Mouse (Mus musculus) CH12.LX (cell line): ENCODE measurements around the gene Wdr63. TPM values are rescaled to one million over a fixed set of nuclear protein-coding genes. Genes with fewer than 3 reads are reported as not detected.

Experiments used
- DNase-seq: peaks from one replicate; pipeline ENCODE4 v3.0.0-alpha.2; 2013; ENCODE audit errors: extremely low read depth
- H3K27ac ChIP-seq: 2 replicates; pipeline ENCODE4 v1.5.1; 2012; ENCODE audit warnings: low read depth, mild to moderate bottlenecking, control low read depth, moderate library complexity; ENCODE audit not compliant: insufficient read depth
- H3K27me3 ChIP-seq: replicated peaks from 2 replicates; pipeline ENCODE3; 2012; ENCODE audit warnings: inconsistent platforms
- H3K36me3 ChIP-seq, 2 experiments: replicated peaks in 1 of 2; 2 replicates each; pipeline versions ENCODE3 to v1.6.1; 2012; ENCODE audit warnings: inconsistent platforms in 1 of 2, low read length in 1 of 2, mild to moderate bottlenecking in 1 of 2, mixed read lengths in 1 of 2, moderate library complexity in 1 of 2; ENCODE audit not compliant: control insufficient read depth in 1 of 2, insufficient read depth in 1 of 2
- H3K4me1 ChIP-seq, 2 experiments: 2 replicates each; pipeline ENCODE4 v1.6.1; 2012; ENCODE audit warnings: inconsistent platforms in 1 of 2, moderate library complexity in 1 of 2; ENCODE audit not compliant: insufficient read depth in 2 of 2, control insufficient read depth in 1 of 2
- H3K4me2 ChIP-seq: 2 replicates; pipeline ENCODE4 v1.6.1; 2012; ENCODE audit warnings: low read depth, mild to moderate bottlenecking, control low read depth; ENCODE audit not compliant: poor library complexity, insufficient read depth, severe bottlenecking
- H3K4me3 ChIP-seq, 3 experiments: fragments of 150-350 bp in 1 of 3; sonication (generic) in 1 of 3; replicated peaks in 1 of 3; 2 replicates each; pipeline versions ENCODE3 to v1.5.1; 2011 to 2012; ENCODE audit warnings: low read depth in 2 of 3, low read length in 2 of 3, mild to moderate bottlenecking in 2 of 3, moderate library complexity in 2 of 3, control low read depth in 1 of 3, improper control_type of control experiment in 1 of 3, inconsistent platforms in 1 of 3, mixed read lengths in 1 of 3; ENCODE audit not compliant: poor library complexity in 1 of 3
- H3K79me2 ChIP-seq: replicated peaks from 2 replicates; pipeline ENCODE4 v1.6.1; 2012; ENCODE audit warnings: mild to moderate bottlenecking, moderate library complexity; ENCODE audit not compliant: control insufficient read depth, poor library complexity, insufficient read depth, severe bottlenecking; ENCODE audit errors: extremely low read depth
- H3K9ac ChIP-seq: 2 replicates; pipeline ENCODE4 v1.6.1; 2012; ENCODE audit warnings: low read depth, mild to moderate bottlenecking, control low read depth, moderate library complexity; ENCODE audit not compliant: insufficient read depth
- H3K9me3 ChIP-seq: replicated peaks from 2 replicates; pipeline ENCODE3; 2012; ENCODE audit warnings: low read length, inconsistent platforms, mixed read lengths
- BHLHE40 ChIP-seq: IDR thresholded peaks from 2 replicates; pipeline ENCODE4 v1.6.1; 2011; ENCODE audit warnings: mild to moderate bottlenecking, low read depth, low read length, improper control_type of control experiment
- CHD1 ChIP-seq: IDR thresholded peaks from 2 replicates; pipeline ENCODE4 v1.6.1; 2012; ENCODE audit warnings: low read depth, low read length, improper control_type of control experiment, inconsistent platforms
- CTCF ChIP-seq, 2 experiments: IDR thresholded peaks in 1 of 2; conservative IDR thresholded peaks in 1 of 2; 2 replicates each; pipeline ENCODE4 v1.5.1; 2011 to 2012; ENCODE audit warnings: low read depth in 2 of 2, low read length in 2 of 2, improper control_type of control experiment in 1 of 2, inconsistent platforms in 1 of 2, mild to moderate bottlenecking in 1 of 2, moderate library complexity in 1 of 2
- E2F4 ChIP-seq: IDR thresholded peaks from 2 replicates; pipeline ENCODE4 v1.6.1; 2011; ENCODE audit warnings: low read depth, low read length, improper control_type of control experiment; ENCODE audit not compliant: insufficient replicate concordance
- ELF1 ChIP-seq: IDR thresholded peaks from 2 replicates; pipeline ENCODE4 v1.6.1; 2014; ENCODE audit warnings: low read depth, mild to moderate bottlenecking, inconsistent platforms, low read length, improper control_type of control experiment
- EP300 ChIP-seq: IDR thresholded peaks from 2 replicates; pipeline ENCODE4 v1.6.1; 2011; ENCODE audit warnings: low read length, improper control_type of control experiment
- ETS1 ChIP-seq: conservative IDR thresholded peaks from 2 replicates; pipeline ENCODE4 v1.6.1; 2012; ENCODE audit warnings: low read depth, mild to moderate bottlenecking, inconsistent platforms, low read length, improper control_type of control experiment, moderate library complexity
- HCFC1 ChIP-seq: IDR thresholded peaks from 2 replicates; pipeline ENCODE4 v1.6.1; 2012; ENCODE audit warnings: low read depth, mild to moderate bottlenecking, inconsistent platforms, low read length, improper control_type of control experiment
- IRF4 ChIP-seq: IDR thresholded peaks from 2 replicates; pipeline ENCODE4 v1.6.1; 2014; ENCODE audit warnings: low read depth, mild to moderate bottlenecking, inconsistent platforms, low read length, improper control_type of control experiment
- MAX ChIP-seq: IDR thresholded peaks from 2 replicates; pipeline ENCODE4 v1.6.1; 2011; ENCODE audit warnings: low read length, improper control_type of control experiment
- MEF2A ChIP-seq: IDR thresholded peaks from 2 replicates; pipeline ENCODE4 v1.6.1; 2014; ENCODE audit warnings: low read depth, mild to moderate bottlenecking, inconsistent platforms, low read length, improper control_type of control experiment, borderline replicate concordance
- MXI1 ChIP-seq: IDR thresholded peaks from 2 replicates; pipeline ENCODE4 v1.6.1; 2011; ENCODE audit warnings: mild to moderate bottlenecking, low read depth, low read length, improper control_type of control experiment
- MYC ChIP-seq: IDR thresholded peaks from 2 replicates; pipeline ENCODE4 v1.6.1; 2011; ENCODE audit warnings: low read depth, mild to moderate bottlenecking, improper control_type of control experiment, low read length
- NELFE ChIP-seq: IDR thresholded peaks from 2 replicates; pipeline ENCODE4 v1.6.1; 2011; ENCODE audit warnings: low read depth, low read length, improper control_type of control experiment
- POLR2A ChIP-seq: IDR thresholded peaks from 2 replicates; pipeline ENCODE4 v1.6.1; 2011; ENCODE audit warnings: low read depth, mild to moderate bottlenecking, improper control_type of control experiment, low read length
- POLR2AphosphoS2 ChIP-seq: IDR thresholded peaks from 2 replicates; pipeline ENCODE4 v1.6.1; 2011; ENCODE audit warnings: low read depth, low read length, improper control_type of control experiment
- RAD21 ChIP-seq: IDR thresholded peaks from 2 replicates; pipeline ENCODE4 v1.6.1; 2011; ENCODE audit warnings: low read depth, mild to moderate bottlenecking, low read length, improper control_type of control experiment, moderate library complexity
- SIN3A ChIP-seq: IDR thresholded peaks from 2 replicates; pipeline ENCODE4 v1.6.1; 2012; ENCODE audit warnings: low read length, improper control_type of control experiment, inconsistent platforms
- SMC3 ChIP-seq: IDR thresholded peaks from 2 replicates; pipeline ENCODE4 v1.6.1; 2011; ENCODE audit warnings: low read depth, low read length, improper control_type of control experiment
- TBP ChIP-seq: conservative IDR thresholded peaks from 2 replicates; pipeline ENCODE4 v1.6.1; 2011; ENCODE audit warnings: low read depth, low read length, improper control_type of control experiment
- TCF12 ChIP-seq: IDR thresholded peaks from 2 replicates; pipeline ENCODE4 v1.6.1; 2014; ENCODE audit warnings: low read depth, mild to moderate bottlenecking, inconsistent platforms, low read length, improper control_type of control experiment
- ZKSCAN1 ChIP-seq: IDR thresholded peaks from 2 replicates; pipeline ENCODE4 v1.6.1; 2012; ENCODE audit warnings: low read depth, inconsistent platforms, low read length, improper control_type of control experiment, borderline replicate concordance
- ZMIZ1 ChIP-seq: IDR thresholded peaks from 2 replicates; pipeline ENCODE4 v1.6.1; 2012; ENCODE audit warnings: low read depth, mild to moderate bottlenecking, inconsistent platforms, low read length, improper control_type of control experiment
- dilution Hi-C: fragments of 300-500 bp; cut with MboI; formaldehyde crosslinking; loops from 2 replicates; pipeline ENCODE4 v1.14.3; 2020; ENCODE audit warnings: low sequenced_read_pairs; ENCODE audit not compliant: extremely low pct_unique_long_range_greater_than_20kb, extremely low pct_ligation_motif_present
- in situ Hi-C: fragments of 300-500 bp; cut with MboI; formaldehyde crosslinking; loops from 3 replicates; pipeline ENCODE4 v1.14.3; 2019; ENCODE audit warnings: low sequenced_read_pairs, low pct_ligation_motif_present, low pct_unique_long_range_greater_than_20kb, mixed read lengths
- polyA plus RNA-seq: library from polyadenylated mRNA; unstranded; fragments of >175 nt; gene quantifications from 2 replicates; pipeline ENCODE4 v1.2.1, GENCODE M21; 2012; ENCODE audit warnings: low read depth; ENCODE audit not compliant: insufficient read length
- total RNA-seq, 2 experiments: library from RNA; depleted of rRNA; stranded (reverse); fragments of 300-350 nt in 1 of 2; fragments of >200 nt in 1 of 2; gene quantifications; 2 replicates each; pipeline ENCODE4 v1.2.3; 2012 to 2014

Gene Wdr63
- total and polyA plus RNA-seq, 3 experiments: not detected

DNA sequence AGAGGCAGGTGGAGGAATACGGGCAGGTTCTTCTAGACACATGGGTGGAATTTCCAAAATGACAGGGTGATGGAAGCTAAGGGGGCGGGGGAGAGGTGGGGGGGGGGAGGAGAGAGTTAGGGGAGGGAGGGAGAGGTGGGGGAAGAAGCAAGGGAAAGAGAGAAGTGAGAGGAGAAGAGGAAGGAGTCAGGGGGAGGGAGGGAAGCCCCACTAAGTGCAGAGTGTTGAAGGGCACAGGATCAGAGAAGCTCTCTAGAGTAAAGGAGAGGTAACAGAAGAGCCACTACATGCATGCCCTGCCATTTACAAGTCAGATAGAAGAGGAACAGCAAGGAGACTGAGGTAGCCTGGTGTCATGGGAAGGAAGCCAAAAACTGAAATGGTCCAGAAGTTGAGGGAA lies 48.9 kb upstream of the Wdr63 start (continued):
- TF ChIP-seq POLR2AphosphoS2 (no peak), MYC (0 out of 2 replicates have a peak, but pooled peaks have one; percentile 12), CHD1 (no peak), BHLHE40 (no peak), ZKSCAN1 (peak; percentile 92), MXI1 (no peak), MEF2A (no peak), E2F4 (no peak), TBP (no peak), ETS1 (no peak), CTCF (conservative IDR thresholded peaks at IDR 0.05 in 1 of 2, IDR thresholded peaks at IDR 0.05 in 1 of 2; ENCODE audit: low read depth in 2 of 2, low read length in 2 of 2) (no peak), NELFE (no peak; the same call in 1 of the 2 replicates), ELF1 (no peak), HCFC1 (no peak), IRF4 (peak; percentile 66), TCF12 (no peak)
- TF ChIP-seq, all 38 proteins: peak for 7

DNA sequence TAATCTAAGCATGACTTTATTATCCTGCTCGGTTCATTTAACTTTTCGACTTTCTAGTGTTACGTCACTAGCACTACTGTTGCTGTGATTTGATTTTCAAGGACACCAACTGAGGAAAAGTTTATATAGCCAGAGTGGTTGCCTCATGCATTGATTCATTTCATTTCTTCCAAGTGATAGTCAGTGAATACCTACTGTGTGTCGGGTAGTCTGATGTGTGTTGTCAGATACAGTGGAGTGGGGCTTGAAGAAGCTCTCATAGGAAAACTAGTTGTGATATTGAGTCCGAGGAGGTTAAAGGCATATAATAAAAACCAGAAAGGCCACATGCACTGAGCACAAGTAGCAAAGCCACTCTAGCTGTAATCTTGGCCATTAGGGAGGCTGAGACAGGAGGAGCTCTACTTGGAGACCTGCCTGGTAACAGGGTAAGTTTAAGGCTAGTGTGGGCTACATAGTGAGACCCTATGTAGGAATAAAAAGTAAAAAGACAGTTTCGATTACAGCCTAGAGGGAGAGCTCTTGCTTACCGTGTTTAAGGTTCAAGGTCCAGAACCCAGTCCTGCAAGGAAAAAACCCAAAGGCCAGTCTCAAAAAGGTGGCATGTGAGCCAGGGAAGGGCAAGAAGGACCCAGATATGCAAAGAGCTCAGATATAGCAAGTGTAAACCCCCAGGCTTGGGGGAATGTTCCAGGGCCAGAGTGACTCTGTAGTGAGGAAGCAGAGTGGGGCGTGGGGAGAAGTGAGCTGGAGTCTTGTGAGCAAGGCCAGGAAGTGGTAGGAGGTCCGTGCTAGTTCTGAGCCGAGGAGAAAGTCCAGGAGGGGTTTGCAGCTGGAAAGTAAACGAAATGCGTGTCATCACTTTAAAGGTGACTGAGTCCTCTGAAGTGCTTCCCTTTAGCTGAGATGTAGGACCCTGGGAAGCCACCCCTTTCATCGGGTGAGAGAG lies 48.0 kb upstream of the Wdr63 start:
- Histone ChIP-seq H3K27me3 (no peaks in the 10 kb centered on the region), H3K36me3 (peaks cover 9 to 20% of the 10 kb centered on the region in 2 experiments), H3K4me2 (peak overlapping the region; percentile 40), H3K27ac (peak overlapping the region; percentile 89), H3K9ac (peak overlapping the region; percentile 16; the same call in 1 of the 2 replicates), H3K4me1 (peaks cover 25 to 84% of the 10 kb centered on the region in 2 experiments), H3K79me2 (peaks cover 45% of the 10 kb centered on the region), H3K9me3 (peaks cover 8% of the 10 kb centered on the region)
- DNase-seq: peak; percentile 65
- in situ Hi-C loops: no loop called here
- dilution Hi-C loops: no loop called here
- TF ChIP-seq ETS1 (peak; percentile 40; the same call in 1 of the 2 replicates), POLR2A (peak; percentile 58), EP300 (peak; percentile 20; the same call in 1 of the 2 replicates), BHLHE40 (peak; percentile 71), MAX (no peak), IRF4 (peak; percentile 9; the same call in 1 of the 2 replicates), TCF12 (no peak; the same call in 1 of the 2 replicates), MXI1 (0 out of 2 replicates have a peak, but pooled peaks have one; percentile 10), ELF1 (peak; percentile 56), ZKSCAN1 (peak; percentile 97), TBP (0 out of 2 replicates have a peak, but pooled peaks have one; percentile 42), SMC3 (no peak), SIN3A (0 out of 2 replicates have a peak, but pooled peaks have one; percentile 22), E2F4 (no peak), ZMIZ1 (peak; percentile 32; the same call in 1 of the 2 replicates), RAD21 (no peak), MYC (peak; percentile 10)
- TF ChIP-seq, all 38 proteins: peak for 12
- peak overlapping the region; percentile 3 to 17 (median 10) for H3K4me3 ChIP-seq
